Mouse (Mus musculus): ENCODE data around the gene Jph2.

- TF ChIP-seq CTCF (IDR thresholded peaks at IDR 0.05) (no peak), EP300 (IDR thresholded peaks at IDR 0.05; ENCODE audit: insufficient read depth, low read depth, low read length) (no peak), POLR2A (IDR thresholded peaks at IDR 0.05; ENCODE audit: insufficient read depth, low read depth, low read length) (no peak)
These were observed 100.7 kb downstream of the Jph2 start for GRCm38 (mm10) chr2:163296999-163297630.

Data from heart, adult 2 months (tissue).